Mouse (Mus musculus): ENCODE data around the gene Ackr2.

- TF ChIP-seq CTCF (conservative IDR thresholded peaks at IDR 0.05; ENCODE audit: low read length) = no peak
- TF ChIP-seq POU5F1 (IDR thresholded peaks at IDR 0.05; ENCODE audit: borderline replicate concordance, low read length) = no peak
- TF ChIP-seq NANOG (IDR thresholded peaks at IDR 0.05; ENCODE audit: borderline replicate concordance, low read length) = no peak
Observed at GRCm38 (mm10) chr9:121927721-121928120, 29.6 kb downstream of the Ackr2 start.
